Mouse (Mus musculus): ENCODE measurements around the gene Car14.
"Not testable (repeated sequence)": the region's sequence is repeated elsewhere in the genome, so short reads cannot be mapped to it uniquely, and the experiment has no call there.

The Car14 gene

DNA sequence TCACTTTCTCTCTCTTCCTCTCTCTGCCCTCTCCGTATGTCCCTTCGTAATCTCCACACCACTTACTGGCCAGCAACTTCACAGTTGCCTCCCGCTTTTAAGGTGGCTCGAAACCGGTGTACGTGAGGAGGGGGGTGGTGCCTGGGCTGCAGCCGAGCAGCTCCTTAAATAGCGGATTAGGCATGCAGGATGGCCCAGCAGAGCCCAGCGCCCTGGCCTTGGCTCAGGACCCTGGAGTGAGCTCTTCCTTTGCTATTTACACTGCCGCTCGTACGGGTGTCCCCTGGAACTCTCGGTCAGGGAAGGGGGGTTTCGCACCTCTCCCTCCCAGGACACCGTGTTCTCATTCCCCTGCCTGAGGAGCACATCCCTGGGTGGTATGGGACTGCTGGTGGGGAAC lies at the start of gene Car14:
Car14 (minus strand) TSS at position 124 of the 400 bp plus-strand sequence.
- DNase-seq (ENCODE audit: low spot score in 2 of 2) = no peak

DNA sequence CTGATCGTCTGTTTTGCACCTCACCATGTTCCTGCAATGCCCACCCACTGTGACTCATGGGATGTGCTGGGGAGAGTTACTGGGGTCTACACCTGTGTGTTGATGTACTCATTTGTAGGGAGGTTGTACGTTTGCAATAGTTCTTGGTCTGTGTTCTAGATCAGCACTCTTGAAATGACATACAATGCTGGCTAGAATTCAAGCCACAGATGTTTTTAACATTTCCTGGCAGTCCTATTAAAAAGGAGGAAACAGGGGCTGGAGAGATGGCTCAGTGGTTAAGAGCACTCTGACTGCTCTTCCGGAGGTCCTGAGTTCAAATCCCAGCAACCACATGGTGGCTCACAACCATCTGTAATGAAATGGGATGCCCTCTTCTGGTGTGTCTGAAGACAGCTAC lies 49.0 kb upstream of the Car14 start:
- no peak for DNase-seq (ENCODE audit: low spot score in 2 of 2)

DNA sequence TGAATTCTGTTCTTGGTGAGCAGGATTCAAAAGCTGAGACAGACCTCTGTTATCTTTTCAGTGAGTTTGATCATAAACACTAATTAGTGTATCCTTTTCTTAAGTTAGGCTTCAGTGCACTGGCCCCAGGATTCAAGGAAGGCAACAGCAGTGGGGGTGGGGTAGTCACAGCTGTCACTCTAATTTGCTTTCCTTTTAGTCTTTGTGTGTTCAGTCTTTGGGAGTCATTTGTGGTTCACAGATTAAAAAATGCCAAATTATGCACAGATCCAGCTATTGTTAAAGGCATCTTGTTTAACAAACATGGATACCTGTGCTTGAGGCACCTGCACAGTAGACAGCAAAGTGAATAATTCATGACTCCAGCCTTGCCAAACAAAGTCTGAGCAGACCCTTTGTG lies 48.5 kb upstream of the Car14 start:
- DNase-seq (ENCODE audit: low spot score in 2 of 2) = no peak

DNA sequence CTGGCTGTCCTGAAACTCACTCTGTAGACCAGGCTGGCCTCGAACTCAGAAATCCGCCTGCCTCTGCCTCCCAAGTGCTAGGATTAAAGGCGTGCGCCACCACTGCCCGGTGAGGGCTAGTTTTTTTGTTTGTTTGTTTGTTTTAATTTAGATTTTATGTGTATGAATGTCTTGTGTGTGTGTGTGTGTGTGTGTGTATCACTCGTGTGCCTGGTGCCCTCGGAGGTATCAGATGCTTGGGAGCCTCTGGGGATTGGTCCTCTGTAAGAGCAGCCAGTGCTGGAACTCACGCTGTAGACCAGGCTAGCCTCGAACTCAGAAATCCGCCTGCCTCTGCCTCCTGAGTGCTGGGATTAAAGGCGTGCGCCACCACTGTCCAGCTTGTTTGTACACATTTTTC lies 47.1 kb upstream of the Car14 start:
- not testable (repeated sequence) for DNase-seq (ENCODE audit: low spot score in 2 of 2)

DNA sequence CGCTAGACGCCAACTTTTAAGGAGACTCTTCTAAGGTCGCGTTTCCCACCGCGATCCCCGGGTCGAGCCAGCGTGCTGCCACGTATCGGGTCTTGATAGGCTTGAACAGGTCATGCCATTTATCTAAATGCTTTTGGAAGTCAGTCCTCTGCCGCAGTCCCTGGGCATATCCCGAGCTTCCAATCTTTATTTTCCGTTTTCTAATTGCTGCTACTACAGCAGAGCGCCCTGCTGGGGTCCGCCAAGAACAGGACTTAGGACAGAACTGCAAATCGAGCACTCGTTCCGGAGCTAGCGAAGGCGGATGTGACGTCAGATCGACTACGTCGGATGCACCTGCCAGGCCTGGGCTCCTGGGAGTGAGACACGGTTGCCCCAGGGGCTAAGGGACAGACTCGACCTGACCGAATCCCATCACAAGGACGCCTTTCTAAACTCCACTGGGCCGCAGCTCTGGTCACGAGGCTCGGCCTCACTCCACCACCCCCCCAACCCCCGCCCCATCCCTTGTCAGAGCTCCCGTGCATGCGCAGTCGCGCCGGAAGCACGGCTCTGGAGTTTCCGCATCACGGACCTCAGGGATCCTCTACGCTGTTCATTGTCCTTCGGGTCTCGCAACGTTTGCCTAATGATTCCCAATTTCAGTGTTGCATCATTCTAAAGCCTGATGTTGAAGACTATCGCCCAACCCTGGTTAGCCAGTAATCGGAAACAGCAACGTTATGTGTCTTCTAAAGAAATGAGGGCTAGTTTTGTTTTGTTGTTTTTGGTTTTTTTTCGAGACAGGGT lies 46.5 kb upstream of the Car14 start:
- peak; percentile 79 to 92 for DNase-seq (ENCODE audit: low spot score in 2 of 2)

- no peak for DNase-seq (ENCODE audit: low spot score in 2 of 2)
Measured at GRCm38 (mm10) chr3:95948325-95948724, 43.8 kb upstream of the Car14 start.

DNA sequence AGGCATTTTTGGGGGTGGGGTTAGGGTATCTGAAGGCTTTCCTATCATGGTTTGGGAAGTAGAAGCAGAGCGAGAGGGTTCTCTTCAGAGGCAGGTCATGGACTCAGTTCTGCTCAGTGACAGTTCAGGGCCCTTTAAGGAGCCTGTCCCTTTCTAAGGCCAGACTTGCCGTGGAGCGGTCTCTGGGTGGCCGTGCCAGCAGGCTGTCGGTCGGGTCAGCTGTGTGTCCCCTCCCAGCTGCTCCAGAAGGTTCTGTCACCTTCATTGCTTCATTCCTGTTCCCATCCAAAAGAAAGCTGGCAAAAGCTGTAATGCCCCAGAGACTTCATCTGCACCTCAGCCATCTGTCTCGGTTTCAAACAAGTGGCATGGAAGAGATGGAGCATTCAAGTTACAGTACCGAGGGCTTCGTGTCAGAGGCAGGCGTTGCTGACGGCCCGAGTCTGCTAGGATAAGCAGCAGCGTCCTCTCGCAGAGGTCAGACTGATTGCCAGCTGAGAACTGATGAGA lies 41.3 kb upstream of the Car14 start:
- DNase-seq (ENCODE audit: low spot score in 2 of 2) = no peak

DNA sequence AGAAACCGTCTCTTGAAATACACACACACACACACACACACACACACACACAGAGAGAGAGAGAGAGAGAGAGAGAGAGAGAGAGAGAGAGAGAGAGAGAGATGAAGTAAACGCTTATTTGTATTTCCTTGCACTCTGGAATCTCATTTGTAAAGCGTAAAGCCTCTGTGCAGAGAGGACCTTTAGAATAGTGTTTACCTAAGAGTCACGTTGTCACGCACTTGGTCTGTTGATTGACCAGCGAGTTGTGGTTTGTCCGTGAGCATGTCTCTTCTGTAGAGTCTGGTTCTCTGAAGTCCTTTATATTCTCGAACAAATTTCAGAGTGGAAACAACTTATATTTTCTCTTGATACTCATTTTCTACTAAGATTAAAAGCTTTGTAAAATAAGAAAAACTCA lies 40.3 kb upstream of the Car14 start:
- DNase-seq (ENCODE audit: low spot score in 2 of 2) = no peak

DNA sequence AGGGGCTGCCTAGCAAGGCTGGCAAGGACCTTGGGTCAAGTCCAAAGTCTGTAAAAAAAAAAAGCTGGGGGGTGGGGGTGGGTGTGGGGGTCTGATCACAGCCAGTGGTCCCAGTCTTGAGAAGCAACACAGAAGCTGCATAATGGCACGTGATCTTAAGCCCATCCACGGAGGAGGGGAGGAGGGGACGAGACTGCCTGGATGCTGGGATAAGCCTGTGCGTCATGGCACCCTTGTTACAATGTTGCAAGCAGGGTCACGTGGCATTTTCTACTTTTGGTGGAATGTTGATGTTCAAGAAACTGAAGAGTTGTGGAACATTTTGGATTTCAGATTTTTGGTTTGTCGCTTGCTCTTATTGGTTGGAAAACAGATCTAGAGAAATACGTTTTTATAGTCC lies 38.7 kb upstream of the Car14 start:
- DNase-seq (ENCODE audit: low spot score in 2 of 2) = no peak

GRCm38 (mm10) chr3:95942749-95943148 lies 38.3 kb upstream of the Car14 start:
- DNase-seq (ENCODE audit: low spot score in 2 of 2) = no peak

DNA sequence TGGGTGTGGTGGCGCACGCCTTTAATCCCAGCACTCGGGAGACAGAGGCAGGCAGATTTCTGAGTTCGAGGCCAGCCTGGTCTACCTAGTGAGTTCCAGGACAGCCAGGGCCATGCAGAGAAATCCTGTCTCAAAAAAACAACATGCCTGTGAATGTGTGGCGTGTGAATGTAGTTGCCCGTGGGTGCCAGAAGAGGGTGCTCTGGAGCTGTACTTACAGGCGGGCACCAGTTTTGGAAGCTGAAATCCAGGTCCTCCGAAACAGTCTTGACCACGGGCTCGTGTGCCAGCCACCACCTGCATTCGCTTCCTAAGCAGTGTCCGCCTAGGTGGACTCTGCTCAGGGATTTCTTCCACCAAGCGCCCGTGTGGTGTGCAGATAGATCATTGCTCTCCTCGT lies 34.3 kb upstream of the Car14 start:
- DNase-seq (ENCODE audit: low spot score in 2 of 2) = no peak

- no peak for DNase-seq (ENCODE audit: low spot score in 2 of 2)
Measured at GRCm38 (mm10) chr3:95938217-95938616, 33.7 kb upstream of the Car14 start.

DNA sequence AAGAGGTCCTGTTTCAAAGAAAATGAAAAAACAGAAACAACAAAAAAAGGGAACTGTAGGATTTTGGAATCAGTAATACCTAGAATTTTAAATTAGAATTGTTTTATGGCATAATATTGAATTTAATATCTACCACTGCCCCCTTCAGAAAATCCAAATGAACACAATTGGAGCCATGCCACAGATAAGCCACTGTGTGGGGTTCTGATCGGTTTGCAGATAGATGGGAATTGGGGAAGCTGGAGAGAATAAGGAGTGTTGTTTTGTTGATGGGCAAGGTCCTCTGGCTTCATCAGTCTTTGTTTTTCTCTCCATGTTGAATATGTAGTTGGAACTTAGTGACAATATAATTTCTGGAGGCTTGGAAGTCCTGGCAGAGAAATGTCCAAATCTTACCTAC lies 30.0 kb upstream of the Car14 start:
- DNase-seq (ENCODE audit: low spot score in 2 of 2) = no peak

DNA sequence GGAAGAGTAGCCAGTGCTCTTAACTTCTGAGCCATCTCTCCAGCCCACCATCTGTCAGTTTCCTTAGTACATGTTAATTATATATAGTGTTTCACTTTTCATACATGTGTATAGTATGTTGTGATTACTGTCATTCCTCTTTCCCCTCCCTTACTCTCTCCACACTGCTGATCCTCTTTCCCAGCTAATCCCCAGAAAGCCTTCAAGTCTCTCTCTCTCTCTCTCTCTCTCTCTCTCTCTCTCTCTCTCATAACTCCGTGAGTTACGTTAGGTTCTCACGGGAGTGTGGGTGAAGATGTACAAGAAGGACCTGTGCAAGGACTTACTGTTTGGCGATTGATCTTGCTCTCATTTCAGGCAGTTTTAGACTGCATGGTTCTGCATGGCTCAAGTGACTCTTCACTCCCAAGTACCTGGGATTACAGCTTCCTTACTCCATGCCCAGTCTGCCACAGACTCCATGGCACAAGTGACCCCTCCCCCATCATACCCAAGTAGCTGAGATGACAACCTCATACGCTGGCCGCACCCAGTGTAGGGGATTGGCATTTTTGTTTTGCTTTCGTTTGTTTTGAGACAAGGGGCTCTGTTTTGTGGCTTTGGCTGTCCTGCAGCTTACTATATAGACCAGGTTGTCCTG lies 28.7 kb upstream of the Car14 start:
- no peak for DNase-seq (ENCODE audit: low spot score in 2 of 2)

GRCm38 (mm10) chr3:95932566-95932965 lies 28.1 kb upstream of the Car14 start:
- no peak for DNase-seq (ENCODE audit: low spot score in 2 of 2)

GRCm38 (mm10) chr3:95932157-95932556 lies 27.7 kb upstream of the Car14 start:
- DNase-seq (ENCODE audit: low spot score in 2 of 2) = no peak

DNA sequence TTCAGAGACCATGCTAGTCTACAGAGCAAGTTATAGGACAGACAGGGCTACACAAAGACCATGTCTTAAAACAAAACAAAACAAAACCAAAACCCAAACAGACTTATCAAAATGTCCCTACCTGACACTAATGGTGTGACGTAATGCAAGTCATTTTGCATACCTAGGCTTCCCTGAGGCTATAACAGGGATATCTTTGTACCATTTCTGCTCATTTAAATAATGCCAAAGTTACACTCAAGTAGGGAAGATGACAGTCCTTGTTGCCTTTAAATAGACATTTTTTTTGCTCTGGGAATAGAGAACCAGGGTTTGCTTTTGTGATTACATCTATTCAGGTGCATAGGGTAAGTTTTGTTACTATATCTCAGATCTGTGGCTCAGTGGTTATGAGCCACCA lies 27.0 kb upstream of the Car14 start:
- DNase-seq (ENCODE audit: low spot score in 2 of 2) = no peak

DNA sequence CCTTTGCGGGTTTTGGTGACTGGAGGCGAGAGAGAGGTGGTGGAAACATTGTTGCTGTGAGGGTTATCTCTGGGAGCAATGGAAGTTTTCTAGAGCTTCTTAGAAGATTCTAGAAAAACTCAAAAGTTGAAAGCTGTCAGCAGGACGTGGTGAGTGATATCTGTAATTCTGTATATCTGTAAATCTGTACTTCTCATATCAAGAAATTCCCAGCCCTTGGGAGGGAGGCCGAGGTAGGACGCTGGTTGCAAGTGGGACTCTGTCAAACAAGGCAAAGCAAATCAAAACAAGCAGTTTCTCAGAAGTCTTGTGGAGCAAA lies 25.9 kb upstream of the Car14 start:
- DNase-seq (ENCODE audit: low spot score in 2 of 2) = no peak

- peak; percentile 18 to 63 for DNase-seq (ENCODE audit: low spot score in 2 of 2)
Measured at GRCm38 (mm10) chr3:95929581-95930470, 25.3 kb upstream of the Car14 start.

DNA sequence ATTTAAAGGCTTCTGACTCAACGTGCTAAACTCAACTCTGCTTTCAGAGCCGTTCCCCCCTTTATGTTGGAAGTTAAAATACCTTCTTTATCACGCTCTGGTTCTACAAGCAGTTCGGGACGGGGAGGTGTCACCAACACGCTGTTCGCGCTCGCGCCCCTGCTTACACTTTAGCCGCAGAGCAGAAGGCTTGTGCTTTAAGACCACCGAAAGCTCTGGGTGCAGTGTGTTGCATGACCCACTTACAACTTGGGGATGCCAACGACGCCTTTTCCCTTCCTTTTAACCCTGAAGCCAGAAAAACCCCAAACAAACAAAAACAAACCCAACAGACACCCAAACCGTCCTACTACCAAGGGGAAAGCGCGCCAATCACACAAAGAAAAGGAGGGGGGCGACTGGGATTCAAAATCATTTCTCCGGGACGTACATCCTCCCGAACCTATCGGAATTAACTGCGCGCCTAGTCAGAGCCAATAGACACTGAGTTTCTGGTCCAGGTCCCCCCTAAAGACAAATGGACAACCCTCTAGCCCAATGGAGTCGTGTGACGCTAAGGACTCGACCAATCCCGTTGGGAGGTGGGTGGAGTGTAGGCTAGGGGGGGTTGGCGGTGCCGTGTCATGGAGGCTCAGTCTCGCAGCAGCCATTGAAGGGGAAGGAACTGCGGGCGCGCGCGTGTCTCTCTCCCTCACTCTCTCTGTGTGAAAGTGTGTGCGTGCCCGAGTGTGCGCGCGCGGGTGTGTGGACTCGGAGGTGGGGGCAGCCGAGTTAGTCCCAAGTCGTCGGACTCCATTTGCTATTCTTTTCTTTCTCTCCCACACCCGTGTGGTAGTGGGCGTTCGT lies 24.4 kb upstream of the Car14 start, which contains the start of gene Anp32e:
Anp32e (plus strand) TSS at position 589 of the 846 bp plus-strand sequence.
- peak; percentile 93 to 96 for DNase-seq (ENCODE audit: low spot score in 2 of 2)

- DNase-seq (ENCODE audit: low spot score in 2 of 2) = no peak
Measured at GRCm38 (mm10) chr3:95928261-95928657, 23.8 kb upstream of the Car14 start.
